7 mouse cellular contexts compared by ENCODE assay signal in genomic region chrX:48594099-48594760, GRCm38 (mm10). TPM values are rescaled to one million over a fixed set of nuclear protein-coding genes. Genes with fewer than 3 reads are reported as not detected.
DNase-seq lines count a peak whose midpoint lies in the region; ATAC-seq and TF ChIP-seq lines count a peak whose summit lies in the region.

Gene Zfp280c (minus strand): TSS chrX:48594504.

- peak within 1 kb of the TSS; percentile 59 for H3K4me3 ChIP-seq in embryonic facial prominence, embryonic 12.5 days
- H3K4me3 ChIP-seq in kidney, adult 2 months (ENCODE audit: insufficient read depth, low read depth, low read length) = peak within 1 kb of the TSS; percentile 95
- peak within 1 kb of the TSS; percentile 64 for H3K4me3 ChIP-seq in limb, embryonic 13.5 days
- H3K4me3 ChIP-seq in midbrain, embryonic 16.5 days (ENCODE audit: low read depth, low read length) = peak within 1 kb of the TSS; percentile 56

- peak within 1 kb of the TSS; percentile 68 for H3K9ac ChIP-seq in embryonic facial prominence, embryonic 12.5 days
- H3K9ac ChIP-seq in limb, embryonic 13.5 days = peak within 1 kb of the TSS; percentile 80
- H3K9ac ChIP-seq in midbrain, embryonic 16.5 days (ENCODE audit: low read depth, low read length) = peak within 1 kb of the TSS; percentile 81

- H3K36me3 ChIP-seq in embryonic facial prominence, embryonic 12.5 days = peaks cover 12% of the 10 kb centered on the region; the same call in 1 of the 2 replicates
- H3K36me3 ChIP-seq in kidney, adult 2 months (ENCODE audit: control insufficient read depth, insufficient read depth, low read length) = no peaks in the 10 kb centered on the region
- peaks cover 11% of the 10 kb centered on the region for H3K36me3 ChIP-seq in limb, embryonic 13.5 days
- 0 out of 2 replicates have a peak, but pooled peaks cover 2% of the 10 kb centered on the region for H3K36me3 ChIP-seq in midbrain, embryonic 16.5 days (ENCODE audit: control insufficient read depth, insufficient read depth, low read length)

- 18% methylated on average over 45 of the region's 45 CpGs for WGBS in embryonic facial prominence, embryonic 12.5 days
- WGBS in kidney, adult 2 months = under 1% methylated on average over 39 of the region's 45 CpGs
- 18% methylated on average over 44 of the region's 45 CpGs for WGBS in limb, embryonic 13.5 days
- 21% methylated on average over 33 of the region's 45 CpGs for WGBS in midbrain, embryonic 16.5 days

- H3K4me2 ChIP-seq in embryonic facial prominence, embryonic 12.5 days (replicated peaks) = peak within 1 kb of the TSS; percentile 42
- H3K4me2 ChIP-seq in limb, embryonic 13.5 days (replicated peaks) = peak within 1 kb of the TSS; percentile 60
- H3K4me2 ChIP-seq in midbrain, embryonic 16.5 days (ENCODE audit: low read length) = peak within 1 kb of the TSS; percentile 51

- no peaks in the 10 kb centered on the region for H3K9me3 ChIP-seq in embryonic facial prominence, embryonic 12.5 days
- no peaks in the 10 kb centered on the region for H3K9me3 ChIP-seq in limb, embryonic 13.5 days
- no peaks in the 10 kb centered on the region for H3K9me3 ChIP-seq in midbrain, embryonic 16.5 days (replicated peaks; ENCODE audit: control insufficient read depth, low read length, poor library complexity, severe bottlenecking)

- TF ChIP-seq POLR2A in kidney, adult 2 months (IDR thresholded peaks at IDR 0.05; ENCODE audit: low read depth, low read length) = peak; percentile 13

- H3K4me1 ChIP-seq in embryonic facial prominence, embryonic 12.5 days = no peaks in the 10 kb centered on the region
- H3K4me1 ChIP-seq in kidney, adult 2 months (ENCODE audit: control insufficient read depth, insufficient read depth, low read length) = no peaks in the 10 kb centered on the region
- H3K4me1 ChIP-seq in limb, embryonic 13.5 days = 0 out of 2 replicates have a peak, but pooled peaks cover 5% of the 10 kb centered on the region
- H3K4me1 ChIP-seq in midbrain, embryonic 16.5 days (ENCODE audit: control insufficient read depth, insufficient read depth, low read length) = peaks cover 5% of the 10 kb centered on the region; the same call in 1 of the 2 replicates

- ATAC-seq in embryonic facial prominence, embryonic 12.5 days (ENCODE audit: insufficient number of reproducible peaks, insufficient read depth, low FRiP score, low TSS enrichment) = peak; percentile 92
- peak; percentile 94 for ATAC-seq in limb, embryonic 13.5 days (ENCODE audit: low FRiP score, low read depth)
- peak; percentile 92 for ATAC-seq in midbrain, embryonic 16.5 days

- peak within 1 kb of the TSS; percentile 77 for H3K27ac ChIP-seq in embryonic facial prominence, embryonic 12.5 days
- peak within 1 kb of the TSS; percentile 69 for H3K27ac ChIP-seq in kidney, adult 2 months (ENCODE audit: insufficient read depth, low read depth, low read length)
- peak within 1 kb of the TSS; percentile 83 for H3K27ac ChIP-seq in limb, embryonic 13.5 days
- H3K27ac ChIP-seq in midbrain, embryonic 16.5 days (ENCODE audit: low read length) = peak within 1 kb of the TSS; percentile 89

- TF ChIP-seq CTCF in kidney, adult 2 months (conservative IDR thresholded peaks at IDR 0.05; ENCODE audit: insufficient read depth, insufficient read length, low read depth, low read length) = no peak

- peak; percentile 64 for DNase-seq in adrenal gland, postnatal 25 days
- peak; percentile 97 for DNase-seq in heart, adult 11 months
- peak; percentile 74 for DNase-seq in kidney, adult 2 months
- DNase-seq in spleen, postnatal 10 days (ENCODE audit: low spot score in 2 of 2) = peak; percentile 47 to 75

- H3K27me3 ChIP-seq in embryonic facial prominence, embryonic 12.5 days = no peaks in the 10 kb centered on the region
- no peaks in the 10 kb centered on the region for H3K27me3 ChIP-seq in kidney, adult 2 months (replicated peaks; ENCODE audit: control insufficient read depth, insufficient read depth, low read length)
- no peaks in the 10 kb centered on the region for H3K27me3 ChIP-seq in limb, embryonic 13.5 days
- H3K27me3 ChIP-seq in midbrain, embryonic 16.5 days (ENCODE audit: control insufficient read depth, insufficient read depth, low read depth, low read length) = no peaks in the 10 kb centered on the region

RNA-seq across cellular contexts. Expression of gene Zfp280c, which starts in this region (rescaled TPM):
- 11.5 and 12.3 TPM in 2 replicates for total RNA-seq in adrenal gland, postnatal 25 days (2021)
- polyA plus RNA-seq in embryonic facial prominence, embryonic 12.5 days (2016; fragmentation: Nextera tagmentation; extraction: Ambion mirVana) = 15.9 and 19.1 TPM in 2 replicates
- 2.0 and 2.5 TPM in 2 replicates for polyA plus RNA-seq in kidney, adult 2 months (2012; rRNA removed)
- 14.8 and 15.6 TPM in 2 replicates for polyA plus RNA-seq in limb, embryonic 13.5 days (2015; fragmentation: Nextera tagmentation; extraction: Ambion mirVana)
- 9.8 and 10.1 TPM in 2 replicates for polyA plus RNA-seq in midbrain, embryonic 16.5 days (2015; fragmentation: Nextera tagmentation; extraction: Ambion mirVana)

Comparison
In these comparisons a context has a peak if more than half of its experiments do, and no peak if none do; other contexts are left out.
1. Peak in every context shown above with its lines: DNase-seq, ATAC-seq, H3K4me3 ChIP-seq and H3K27ac ChIP-seq.